Mouse (Mus musculus) C2C12 (cell line): ENCODE results near the gene Prkce.

Source experiments
- CEBPB ChIP-seq: IDR thresholded peaks from one replicate; pipeline ENCODE4 v1.6.1; 2011; ENCODE audit warnings: low read depth, mild to moderate bottlenecking, control low read depth, moderate library complexity
- CTCF ChIP-seq: IDR thresholded peaks from one replicate; pipeline ENCODE4 v1.5.1; 2011; ENCODE audit not compliant: control insufficient read depth, insufficient read depth, insufficient read length
- MAX ChIP-seq: IDR thresholded peaks from one replicate; pipeline ENCODE4 v1.6.1; 2011; ENCODE audit warnings: mild to moderate bottlenecking, control low read depth
- MYOD1 ChIP-seq: IDR thresholded peaks from one replicate; pipeline ENCODE4 v1.6.1; 2011; ENCODE audit warnings: low read depth; ENCODE audit not compliant: control insufficient read depth, insufficient read length
- MYOG ChIP-seq: IDR thresholded peaks from one replicate; pipeline ENCODE4 v1.6.1; 2011; ENCODE audit not compliant: control insufficient read depth, insufficient read length; ENCODE audit errors: extremely low read depth
- USF1 ChIP-seq: IDR thresholded peaks from one replicate; pipeline ENCODE4 v1.6.1; 2011; ENCODE audit warnings: low read depth, mild to moderate bottlenecking, control low read depth, moderate library complexity

GRCm38 (mm10) chr17:86303401-86304243 is 136.0 kb downstream of the Prkce start:
- TF ChIP-seq MYOG (no peak), CTCF (no peak), MAX (no peak), CEBPB (no peak), MYOD1 (no peak), USF1 (no peak)
